Mouse (Mus musculus): ENCODE measurements around the gene Kalrn.

Gene Kalrn

GRCm38 (mm10) chr16:34056418-34057111, 516.8 kb downstream of the Kalrn start:
- in situ Hi-C loops (cut with MboI; ENCODE audit: low pct_unique_long_range_greater_than_20kb in 1 of 2, low sequenced_read_pairs in 2 of 2, unreplicated experiment in 1 of 2) = no loop called here

DNA sequence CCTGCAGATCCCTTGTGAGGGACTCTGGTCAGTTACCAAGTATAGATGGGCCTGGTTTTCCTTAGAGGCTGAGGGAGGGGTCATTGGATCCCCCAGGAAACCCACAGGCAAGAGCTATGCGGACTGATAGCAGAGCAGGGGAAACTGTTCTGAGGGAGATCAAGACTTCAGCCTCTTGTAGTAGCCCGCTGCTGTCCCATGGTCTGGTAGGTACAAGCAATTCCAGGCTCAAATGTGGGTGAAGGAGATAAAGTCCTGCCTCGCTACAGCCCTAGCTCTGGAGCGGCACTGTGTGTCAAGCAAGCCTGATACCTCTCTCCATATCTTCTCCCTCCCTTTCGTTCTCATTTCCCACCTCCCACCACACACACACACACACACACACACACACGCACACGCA, 523.2 kb downstream of the Kalrn start:
- in situ Hi-C loops (cut with MboI; ENCODE audit: low pct_unique_long_range_greater_than_20kb in 1 of 2, low sequenced_read_pairs in 2 of 2, unreplicated experiment in 1 of 2) = no loop called here

- in situ Hi-C loops (cut with MboI; ENCODE audit: low pct_unique_long_range_greater_than_20kb in 1 of 2, low sequenced_read_pairs in 2 of 2, unreplicated experiment in 1 of 2) = no loop called here
Measured at GRCm38 (mm10) chr16:34049361-34049760, 524.0 kb downstream of the Kalrn start.

- in situ Hi-C loops (cut with MboI; ENCODE audit: low pct_unique_long_range_greater_than_20kb in 1 of 2, low sequenced_read_pairs in 2 of 2, unreplicated experiment in 1 of 2) = no loop called here
Measured at GRCm38 (mm10) chr16:34048232-34048631, 525.1 kb downstream of the Kalrn start.

DNA sequence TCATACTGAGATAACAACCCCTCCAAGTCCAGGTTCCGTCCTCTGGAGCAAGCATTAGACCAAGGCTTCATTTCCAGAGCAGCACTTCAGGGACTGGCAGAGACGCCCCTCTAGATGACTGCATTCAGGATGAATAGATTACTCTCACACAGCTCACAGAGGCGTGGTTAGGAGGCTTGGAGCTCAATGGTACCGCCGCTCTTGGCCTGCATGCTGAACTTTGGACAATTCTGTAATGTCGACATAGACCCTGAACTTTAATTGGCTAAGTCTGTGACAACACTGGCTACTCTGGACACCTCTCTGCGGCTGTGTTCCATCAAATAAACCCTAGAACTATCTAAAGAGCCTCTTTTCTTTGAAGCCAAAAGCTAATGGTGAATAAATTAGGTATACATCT, 525.8 kb downstream of the Kalrn start:
- in situ Hi-C loops (cut with MboI; ENCODE audit: low pct_unique_long_range_greater_than_20kb in 1 of 2, low sequenced_read_pairs in 2 of 2, unreplicated experiment in 1 of 2) = no loop called here

DNA sequence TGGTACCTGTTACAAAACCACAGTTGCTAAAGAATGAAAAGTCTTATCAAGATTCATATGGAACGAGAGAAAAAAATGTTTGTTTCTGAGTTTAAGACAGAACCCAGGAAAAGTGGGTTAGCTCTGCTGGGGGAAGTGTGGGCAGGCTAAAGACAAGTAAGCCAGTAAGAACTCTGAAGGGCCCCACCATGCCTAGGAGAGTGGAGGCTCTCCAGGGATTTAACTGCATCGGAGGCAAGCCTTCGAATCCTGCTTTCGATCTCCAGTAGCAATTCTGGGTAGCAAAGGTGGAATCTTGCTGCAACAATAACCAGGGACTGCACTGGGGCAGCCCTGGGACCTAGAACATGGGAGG, 526.3 kb downstream of the Kalrn start:
- in situ Hi-C loops (cut with MboI; ENCODE audit: low pct_unique_long_range_greater_than_20kb in 1 of 2, low sequenced_read_pairs in 2 of 2, unreplicated experiment in 1 of 2) = no loop called here

DNA sequence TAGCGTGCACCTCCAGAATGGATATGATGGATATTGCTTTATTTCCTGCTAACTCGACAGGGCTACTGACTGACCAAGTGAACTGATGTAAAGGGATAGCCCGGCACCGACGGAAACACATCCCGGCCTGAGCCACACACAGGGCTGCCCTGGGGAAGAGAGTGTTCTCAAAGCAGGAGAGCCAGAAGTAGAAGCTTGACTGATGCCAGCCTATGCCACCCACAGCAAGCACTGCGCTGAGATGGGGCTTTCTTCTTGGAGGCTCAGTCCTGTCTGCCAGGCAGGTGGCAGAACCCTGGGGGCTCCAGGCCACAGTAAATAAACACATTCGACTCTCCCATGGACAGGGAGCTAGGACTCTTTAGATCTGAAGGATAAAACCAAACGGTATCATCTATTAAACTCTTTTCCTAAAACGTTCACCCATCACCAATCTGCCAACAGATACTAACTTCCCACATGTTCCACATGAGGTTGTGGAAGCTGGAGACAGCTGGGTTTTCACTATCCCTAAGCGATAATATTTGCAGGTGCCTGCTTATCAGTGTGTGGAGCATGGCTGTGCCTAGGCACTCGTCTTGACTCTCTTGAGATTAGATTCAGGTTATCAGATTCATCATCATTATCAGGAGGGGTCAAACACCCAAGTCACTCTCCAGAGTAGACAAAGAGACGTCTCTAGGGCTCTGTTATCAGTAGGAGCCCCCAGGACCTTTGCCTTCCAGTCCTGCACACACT, 526.9 kb downstream of the Kalrn start:
- in situ Hi-C loops (cut with MboI; ENCODE audit: low pct_unique_long_range_greater_than_20kb in 1 of 2, low sequenced_read_pairs in 2 of 2, unreplicated experiment in 1 of 2) = no loop called here

DNA sequence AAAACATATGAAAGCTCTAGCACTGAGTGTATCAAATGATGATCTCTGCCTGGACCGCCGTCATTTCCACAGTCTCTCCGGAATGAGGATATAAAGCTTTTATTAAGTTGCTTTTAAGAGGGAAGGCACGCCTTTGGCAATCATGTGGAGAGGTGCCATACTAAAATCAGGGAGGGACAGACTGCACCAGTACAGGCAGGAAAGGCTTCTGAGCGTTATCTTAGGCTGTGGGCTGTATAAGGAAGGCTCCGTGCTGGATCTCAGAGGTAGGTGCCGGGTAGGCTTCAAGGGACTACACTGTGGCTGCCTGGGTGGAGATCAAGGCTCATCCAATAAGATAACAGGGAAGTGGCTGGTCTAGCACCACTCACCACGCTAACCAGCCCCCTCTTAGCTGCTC, 528.8 kb downstream of the Kalrn start:
- in situ Hi-C loops (cut with MboI; ENCODE audit: low pct_unique_long_range_greater_than_20kb in 1 of 2, low sequenced_read_pairs in 2 of 2, unreplicated experiment in 1 of 2) = no loop called here

DNA sequence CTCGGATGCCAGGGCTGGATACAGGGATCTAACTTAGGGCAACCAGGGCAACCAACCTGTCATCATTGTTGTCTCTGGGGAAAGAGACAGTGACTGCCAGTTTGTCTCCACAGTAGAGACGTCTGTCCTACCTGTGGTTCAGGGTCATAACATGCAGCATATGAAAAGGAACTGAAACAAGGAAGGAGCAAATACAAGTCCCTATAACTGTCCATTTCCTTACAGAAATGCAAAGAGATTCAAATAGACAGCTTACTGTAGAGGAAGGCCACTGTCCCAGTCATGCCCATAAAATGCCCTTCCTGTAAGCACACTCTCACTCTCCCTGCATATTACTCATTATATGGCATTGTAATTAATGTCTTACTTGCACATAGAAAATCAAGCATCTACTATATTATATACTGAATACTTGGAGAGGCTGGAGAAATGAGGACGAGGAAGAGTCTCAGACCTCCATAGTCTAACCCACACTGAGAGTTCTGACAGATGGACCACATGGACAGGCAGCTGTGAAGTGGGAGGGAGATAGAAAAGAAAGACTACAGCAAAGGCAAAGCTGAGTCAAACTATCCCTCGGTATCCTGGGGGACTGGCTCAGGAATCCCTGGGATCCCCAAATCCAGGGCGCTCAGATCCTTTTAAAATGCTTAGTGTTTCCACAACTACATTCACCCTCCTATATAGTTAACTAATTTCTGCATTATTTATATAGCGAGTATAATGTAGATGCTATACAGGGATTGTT, 530.1 kb downstream of the Kalrn start:
- in situ Hi-C loops (cut with MboI; ENCODE audit: low pct_unique_long_range_greater_than_20kb in 1 of 2, low sequenced_read_pairs in 2 of 2, unreplicated experiment in 1 of 2) = no loop called here

GRCm38 (mm10) chr16:34042586-34042985, 530.7 kb downstream of the Kalrn start:
- in situ Hi-C loops (cut with MboI; ENCODE audit: low pct_unique_long_range_greater_than_20kb in 1 of 2, low sequenced_read_pairs in 2 of 2, unreplicated experiment in 1 of 2) = no loop called here

- in situ Hi-C loops (cut with MboI; ENCODE audit: low pct_unique_long_range_greater_than_20kb in 1 of 2, low sequenced_read_pairs in 2 of 2, unreplicated experiment in 1 of 2) = no loop called here
Measured at GRCm38 (mm10) chr16:34040276-34040675, 533.1 kb downstream of the Kalrn start.

DNA sequence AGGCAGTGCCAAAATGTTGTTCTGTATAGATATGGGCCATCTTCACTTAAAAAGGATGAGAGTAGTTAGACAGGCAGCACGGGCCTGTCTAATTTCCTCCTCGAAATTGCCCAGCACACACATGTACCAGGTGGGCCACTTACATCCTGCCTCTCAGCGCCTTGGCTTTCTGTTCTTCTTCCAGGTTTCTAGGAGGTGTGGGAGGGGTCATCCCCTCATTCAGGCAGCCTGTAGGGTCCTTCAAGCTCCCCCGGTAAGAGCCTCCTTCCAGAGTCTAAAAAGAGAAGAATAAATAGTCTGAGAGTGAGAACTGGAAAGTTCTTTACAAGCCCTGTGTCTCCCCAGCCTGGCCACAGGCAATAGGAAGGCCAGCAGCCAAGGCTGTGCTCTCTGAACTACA, 533.6 kb downstream of the Kalrn start:
- in situ Hi-C loops (cut with MboI; ENCODE audit: low pct_unique_long_range_greater_than_20kb in 1 of 2, low sequenced_read_pairs in 2 of 2, unreplicated experiment in 1 of 2) = no loop called here

DNA sequence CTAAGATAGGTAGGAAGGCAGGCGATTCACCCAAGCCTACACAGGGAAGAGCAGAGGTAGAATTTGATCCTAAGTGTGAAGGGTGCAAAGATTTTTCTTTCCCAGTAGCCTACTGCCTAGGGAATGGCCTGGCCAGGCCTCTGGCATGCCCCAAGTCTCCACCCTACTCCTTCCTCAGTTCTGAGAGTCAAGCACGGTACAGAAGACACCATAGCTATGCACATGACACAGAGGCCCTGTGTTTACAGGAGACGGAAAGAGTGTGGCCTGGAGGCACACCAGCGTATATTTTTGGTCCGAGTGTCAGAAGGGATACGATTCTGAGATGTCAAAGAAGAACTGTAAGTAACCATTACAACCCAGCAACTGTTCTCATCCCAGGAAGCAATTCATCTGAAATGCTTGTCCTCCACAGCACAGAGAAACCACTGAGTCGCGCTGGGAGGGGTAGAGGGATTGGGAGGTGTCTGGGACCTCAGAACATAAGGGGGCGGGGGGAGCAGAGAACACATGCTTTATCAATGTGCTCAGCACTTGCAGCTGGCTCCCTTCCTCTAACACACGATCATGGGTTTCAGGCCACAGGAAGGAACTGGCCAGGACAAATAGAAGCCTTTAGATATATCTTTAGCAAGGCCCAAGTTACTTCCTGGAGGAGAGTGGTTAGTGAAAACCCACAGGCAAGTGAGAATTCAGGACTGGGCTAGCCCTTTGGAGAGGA, 536.8 kb downstream of the Kalrn start:
- in situ Hi-C loops (cut with MboI; ENCODE audit: low pct_unique_long_range_greater_than_20kb in 1 of 2, low sequenced_read_pairs in 2 of 2, unreplicated experiment in 1 of 2) = no loop called here

DNA sequence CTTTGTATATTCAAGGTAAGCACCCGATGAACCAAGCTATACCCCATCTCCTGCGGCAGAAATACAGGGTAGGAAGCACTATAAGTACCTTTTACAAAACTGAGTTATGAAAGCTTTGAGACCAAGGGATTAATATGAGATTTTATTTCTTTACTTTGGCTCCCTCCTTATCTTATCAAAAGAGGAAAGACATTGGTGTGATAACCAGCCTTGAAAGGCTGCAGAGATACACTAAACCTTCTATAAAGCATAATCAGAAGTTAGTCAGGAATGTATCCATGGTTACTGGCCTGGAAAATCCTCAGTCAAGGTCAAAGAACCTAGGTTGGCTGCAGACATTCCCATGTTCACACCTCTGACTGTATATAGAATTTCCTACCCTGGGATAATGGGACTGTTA, 537.6 kb downstream of the Kalrn start:
- in situ Hi-C loops (cut with MboI; ENCODE audit: low pct_unique_long_range_greater_than_20kb in 1 of 2, low sequenced_read_pairs in 2 of 2, unreplicated experiment in 1 of 2) = no loop called here

DNA sequence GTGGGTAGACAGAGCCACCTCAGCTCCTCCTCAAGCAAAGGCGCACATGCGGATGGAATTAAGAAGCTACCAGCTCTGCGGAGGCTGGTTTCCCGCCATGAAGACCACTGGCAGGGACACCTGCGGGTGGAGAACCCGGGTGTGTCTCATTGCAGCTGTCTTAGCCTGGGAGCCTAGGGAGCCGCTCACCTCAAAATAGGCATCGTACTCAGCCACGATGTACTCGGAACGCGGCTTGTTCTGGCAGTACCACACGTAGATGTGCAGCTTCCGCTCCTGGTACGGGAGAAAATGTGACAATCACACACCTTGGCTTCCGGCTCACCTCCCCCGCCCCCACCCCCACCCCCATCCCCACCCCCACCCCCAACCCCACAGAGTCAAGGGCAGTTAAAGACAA, 539.1 kb downstream of the Kalrn start:
- in situ Hi-C loops (cut with MboI; ENCODE audit: low pct_unique_long_range_greater_than_20kb in 1 of 2, low sequenced_read_pairs in 2 of 2, unreplicated experiment in 1 of 2) = no loop called here

- in situ Hi-C loops (cut with MboI; ENCODE audit: low pct_unique_long_range_greater_than_20kb in 1 of 2, low sequenced_read_pairs in 2 of 2, unreplicated experiment in 1 of 2) = no loop called here
Measured at GRCm38 (mm10) chr16:34032011-34032645, 541.2 kb downstream of the Kalrn start.

- in situ Hi-C loops (cut with MboI; ENCODE audit: low pct_unique_long_range_greater_than_20kb in 1 of 2, low sequenced_read_pairs in 2 of 2, unreplicated experiment in 1 of 2) = no loop called here
Measured at GRCm38 (mm10) chr16:34031565-34031964, 541.8 kb downstream of the Kalrn start.

- in situ Hi-C loops (cut with MboI; ENCODE audit: low pct_unique_long_range_greater_than_20kb in 1 of 2, low sequenced_read_pairs in 2 of 2, unreplicated experiment in 1 of 2) = no loop called here
Measured at GRCm38 (mm10) chr16:34030379-34030778, 543.0 kb downstream of the Kalrn start.

DNA sequence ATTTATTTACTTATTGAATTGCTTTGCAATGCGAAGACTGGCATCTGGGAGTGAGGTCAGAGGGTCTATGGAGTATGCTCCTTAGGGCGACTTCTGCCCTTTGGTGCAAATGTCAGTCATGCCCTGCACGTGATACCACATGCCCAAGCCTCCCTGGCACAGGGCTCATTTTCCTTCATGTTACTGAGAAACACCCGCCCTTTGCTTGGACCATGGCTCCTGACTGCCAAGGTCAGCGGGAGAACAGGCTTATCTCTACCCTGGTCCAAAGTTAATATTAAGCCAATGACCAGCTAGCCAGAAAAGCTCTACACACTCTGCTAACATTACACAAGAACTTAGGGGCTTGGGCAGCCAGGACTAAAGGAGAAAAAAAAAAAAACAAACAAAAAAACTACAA, 543.5 kb downstream of the Kalrn start:
- in situ Hi-C loops (cut with MboI; ENCODE audit: low pct_unique_long_range_greater_than_20kb in 1 of 2, low sequenced_read_pairs in 2 of 2, unreplicated experiment in 1 of 2) = no loop called here

Measured in mouse embryonic stem cell (cell line).